Mouse (Mus musculus): Measurements from ENCODE around the gene Ephx3. TPM values are rescaled to one million over a fixed set of nuclear protein-coding genes. Genes with fewer than 3 reads are reported as not detected.

The Ephx3 gene
- polyA plus RNA-seq (2012), result not detected in 2 replicates

GRCm38 (mm10) chr17:32188863-32189636 lies at the start of gene Ephx3:
Ephx3 (minus strand) TSS chr17:32189549.
- no peak for TF ChIP-seq GATA1 (IDR thresholded peaks at IDR 0.05; ENCODE audit: low read length)

DNA sequence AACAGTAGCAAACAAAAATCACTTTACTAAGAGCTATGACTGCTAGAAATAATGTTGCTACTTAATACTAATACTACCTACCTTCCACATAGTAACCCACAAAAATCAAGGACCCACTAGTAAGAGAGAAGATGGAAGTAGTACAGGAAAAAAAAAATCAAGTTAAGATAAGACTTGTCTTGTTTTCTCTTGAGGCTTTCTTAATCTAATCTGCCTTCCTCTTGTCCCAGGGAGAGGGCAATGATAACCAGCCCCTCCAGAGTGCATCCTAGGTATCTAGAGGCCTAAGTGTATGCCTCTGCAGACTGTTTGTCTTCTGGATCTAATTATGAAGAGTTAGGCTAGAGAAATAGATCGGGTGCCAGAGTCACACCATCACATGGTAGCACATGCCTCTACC lies 49.2 kb upstream of the Ephx3 start:
- no peak for TF ChIP-seq GATA1 (IDR thresholded peaks at IDR 0.05; ENCODE audit: low read length)

- no peak for TF ChIP-seq GATA1 (IDR thresholded peaks at IDR 0.05; ENCODE audit: low read length)
Observed at GRCm38 (mm10) chr17:32235534-32236191, 46.3 kb upstream of the Ephx3 start.

DNA sequence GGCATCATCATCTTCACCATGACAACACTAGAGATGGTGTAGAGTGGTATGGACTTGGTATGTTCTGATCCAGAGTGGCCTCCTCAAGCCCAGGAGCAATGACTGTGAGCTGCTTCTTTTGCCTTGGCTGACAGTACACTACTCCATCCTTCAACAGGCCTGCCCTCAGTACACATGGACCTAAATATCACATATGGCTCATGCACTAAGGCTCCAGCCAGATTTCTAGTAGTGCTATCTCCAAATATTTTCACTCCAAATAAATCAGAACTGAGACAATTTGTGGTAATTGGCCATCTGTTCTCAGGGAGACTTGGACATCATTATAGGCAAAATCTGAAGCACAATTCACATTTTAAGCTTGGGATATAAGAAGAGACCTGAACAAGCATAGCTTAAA lies 43.8 kb upstream of the Ephx3 start:
- TF ChIP-seq GATA1 (IDR thresholded peaks at IDR 0.05; ENCODE audit: low read length), result no peak

DNA sequence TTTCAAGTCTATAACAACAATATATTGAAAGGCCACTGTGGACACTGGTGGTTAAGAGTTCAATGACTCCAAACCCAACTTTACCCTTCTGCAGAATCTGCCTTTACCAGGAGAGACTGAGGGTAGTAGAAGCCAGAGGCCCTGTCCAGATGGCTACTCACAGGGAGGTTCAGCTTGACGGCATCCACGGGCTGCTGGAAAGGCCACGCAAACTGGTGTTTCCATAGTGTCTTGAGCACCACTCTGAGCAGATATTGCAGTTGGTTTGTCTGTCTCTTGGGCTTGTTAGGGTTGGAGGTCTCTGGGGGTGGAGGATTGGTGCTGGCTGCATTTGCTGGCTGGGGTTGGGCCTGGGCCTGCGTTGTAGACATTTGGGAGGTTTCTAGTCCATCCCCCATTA lies 39.9 kb upstream of the Ephx3 start:
- TF ChIP-seq GATA1 (IDR thresholded peaks at IDR 0.05; ENCODE audit: low read length), result no peak

DNA sequence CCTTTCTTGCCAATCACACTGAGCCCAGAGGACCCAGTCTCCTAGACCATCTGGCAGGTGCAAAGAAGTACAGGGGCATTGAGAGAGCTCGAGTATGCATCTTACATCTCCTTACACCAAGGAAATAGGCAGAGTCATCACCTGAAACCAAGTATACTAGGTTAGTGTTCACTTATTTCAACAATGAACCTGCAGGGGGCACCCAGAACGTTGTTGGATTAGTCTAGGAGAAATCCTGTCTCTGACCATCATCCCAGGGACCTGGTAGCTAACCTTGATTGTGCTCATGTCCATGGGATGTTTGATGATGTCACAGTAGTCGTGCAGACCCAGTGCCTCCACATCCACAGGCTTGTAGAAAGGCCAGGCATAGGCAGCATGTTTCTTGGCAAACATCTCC lies 31.5 kb upstream of the Ephx3 start:
- no peak for TF ChIP-seq GATA1 (IDR thresholded peaks at IDR 0.05; ENCODE audit: low read length)

GRCm38 (mm10) chr17:32209752-32210151 lies 20.4 kb upstream of the Ephx3 start:
- no peak for TF ChIP-seq GATA1 (IDR thresholded peaks at IDR 0.05; ENCODE audit: low read length)

- TF ChIP-seq GATA1 (IDR thresholded peaks at IDR 0.05; ENCODE audit: low read length), result no peak
Observed at GRCm38 (mm10) chr17:32209144-32209543, 19.8 kb upstream of the Ephx3 start.

GRCm38 (mm10) chr17:32207586-32208245 lies 18.4 kb upstream of the Ephx3 start:
- TF ChIP-seq GATA1 (IDR thresholded peaks at IDR 0.05; ENCODE audit: low read length), result no peak

GRCm38 (mm10) chr17:32205345-32205744 lies 16.0 kb upstream of the Ephx3 start:
- TF ChIP-seq GATA1 (IDR thresholded peaks at IDR 0.05; ENCODE audit: low read length), result no peak

GRCm38 (mm10) chr17:32202972-32203371 lies 13.6 kb upstream of the Ephx3 start:
- TF ChIP-seq GATA1 (IDR thresholded peaks at IDR 0.05; ENCODE audit: low read length), result no peak

GRCm38 (mm10) chr17:32201086-32201485 lies 11.7 kb upstream of the Ephx3 start:
- no peak for TF ChIP-seq GATA1 (IDR thresholded peaks at IDR 0.05; ENCODE audit: low read length)

GRCm38 (mm10) chr17:32199796-32200195 lies 10.4 kb upstream of the Ephx3 start:
- no peak for TF ChIP-seq GATA1 (IDR thresholded peaks at IDR 0.05; ENCODE audit: low read length)

GRCm38 (mm10) chr17:32197156-32197555 lies 7.8 kb upstream of the Ephx3 start:
- TF ChIP-seq GATA1 (IDR thresholded peaks at IDR 0.05; ENCODE audit: low read length), result no peak

DNA sequence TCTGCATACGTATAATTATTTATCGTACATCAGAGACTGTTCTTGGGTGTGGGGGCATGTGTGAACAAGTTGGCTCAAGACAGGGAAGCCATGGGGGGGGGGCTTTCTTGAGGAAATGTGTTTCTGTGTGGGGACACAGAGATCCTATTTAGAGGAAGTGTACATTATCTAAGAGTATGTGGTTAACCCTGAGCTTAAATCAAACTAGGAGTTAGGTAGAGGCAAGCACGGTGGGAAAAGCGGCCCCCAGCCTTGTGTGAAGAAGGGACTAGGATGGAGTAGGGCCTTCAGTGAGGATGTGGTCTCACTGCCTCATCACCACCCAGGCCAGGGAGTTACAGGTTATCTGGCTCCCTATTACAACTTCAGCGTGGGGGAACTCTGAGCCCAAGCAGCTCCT lies 6.4 kb upstream of the Ephx3 start:
- TF ChIP-seq GATA1 (IDR thresholded peaks at IDR 0.05; ENCODE audit: low read length), result no peak

DNA sequence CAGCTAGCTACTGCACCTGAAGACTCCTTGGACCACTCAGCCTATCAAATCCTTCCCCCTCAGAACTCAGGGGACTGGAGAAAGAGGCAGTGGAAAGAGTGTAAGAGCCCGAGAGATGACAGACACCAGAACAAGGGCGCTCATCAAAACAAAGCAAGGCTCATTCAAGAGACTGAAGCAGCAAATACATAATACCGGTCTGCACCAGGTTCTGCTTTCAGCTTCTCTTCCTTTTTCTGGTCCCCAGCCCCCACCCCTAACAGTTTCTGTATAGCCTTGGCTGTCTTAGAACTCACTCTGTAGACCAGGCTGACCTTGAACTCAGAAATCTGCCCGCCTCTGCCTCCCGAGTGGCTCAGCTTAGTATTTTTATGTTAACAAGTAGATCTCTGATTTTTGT lies 3.7 kb upstream of the Ephx3 start:
- no peak for TF ChIP-seq GATA1 (IDR thresholded peaks at IDR 0.05; ENCODE audit: low read length)

All from G1E-ER4 (cell line).